Mouse (Mus musculus) heart, postnatal 36 days (tissue): Measurements from ENCODE around the gene Lrrc72. TPM values are rescaled to one million over a fixed set of nuclear protein-coding genes. Genes with fewer than 3 reads are reported as not detected.

ENCODE experiments used
- DNase-seq, 2 experiments: peaks; one replicate each; pipeline ENCODE4 v3.0.0; 2021 to 2022
- intact Hi-C: fragments of 180-260 bp; cut with DNase I; formaldehyde crosslinking; loops from one replicate; pipeline ENCODE4 v1.15.1; 2025
- total RNA-seq, 2 experiments: library from RNA; stranded (reverse); gene quantifications; 2 replicates each; pipeline ENCODE4 v1.2.3; 2021

The Lrrc72 gene
- total RNA-seq, 2 experiments from 2014 or later, result not detected

DNA sequence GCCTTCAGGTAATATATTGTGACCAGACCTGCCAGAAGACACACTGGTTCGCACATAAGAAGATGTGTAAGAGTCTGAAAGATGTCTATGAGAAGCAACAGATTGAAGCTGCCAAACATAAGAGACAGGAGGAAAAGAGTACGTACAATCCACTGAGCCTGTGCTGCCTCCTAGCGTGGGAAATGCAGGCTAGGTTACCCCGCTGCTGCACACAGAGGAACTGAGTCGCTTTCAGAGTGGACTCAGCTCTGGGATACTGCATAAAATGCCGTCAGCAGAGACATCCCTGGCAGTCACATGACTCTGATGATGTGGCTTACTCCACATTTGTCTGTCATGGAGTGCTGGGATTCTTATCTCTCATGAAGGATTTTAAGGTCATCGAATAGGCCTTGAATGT lies 58.2 kb downstream of the Lrrc72 start:
- intact Hi-C loops, result no loop called here
- DNase-seq, result no peak

DNA sequence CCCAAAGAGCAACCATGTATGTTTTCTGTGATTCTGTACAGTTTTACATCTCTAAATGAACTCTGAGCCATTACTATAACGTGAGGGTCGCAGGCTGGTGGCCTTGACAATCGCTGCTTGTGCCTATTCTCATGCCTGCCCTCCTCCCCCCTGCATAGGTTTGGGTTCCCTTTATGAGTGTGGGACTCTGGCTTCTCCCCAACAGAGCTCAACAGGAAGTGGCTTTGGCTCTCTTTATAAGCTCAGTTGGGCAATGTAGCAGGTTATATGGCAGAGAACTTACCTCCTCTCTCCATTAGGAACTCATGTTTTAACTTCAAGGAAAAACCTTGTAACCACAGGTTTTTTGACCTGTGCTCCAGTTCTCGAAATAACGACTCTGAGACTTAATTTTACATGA lies 62.9 kb downstream of the Lrrc72 start:
- intact Hi-C loops, result no loop called here
- no peak for DNase-seq

DNA sequence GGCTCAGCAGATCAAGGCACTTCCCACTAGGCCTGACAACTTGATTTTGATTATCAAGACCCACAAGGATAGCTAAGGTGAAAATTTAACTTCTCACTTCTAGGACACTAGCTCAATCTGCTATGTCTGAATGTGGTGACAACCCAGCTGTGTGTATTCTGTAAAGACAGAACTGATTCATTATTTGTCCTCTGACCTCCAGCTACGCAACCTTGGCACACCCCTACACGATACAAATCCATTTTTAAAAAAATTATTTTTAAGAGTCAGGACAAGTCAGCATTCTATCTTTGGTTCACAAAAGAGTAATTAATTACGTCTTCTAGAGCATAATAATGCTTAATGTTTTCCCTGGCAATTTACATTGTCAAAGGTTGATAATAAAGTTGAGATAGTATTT lies 63.6 kb downstream of the Lrrc72 start:
- intact Hi-C loops, result loop anchor here (10.0 kb wide), 1 partner anchor 295 kb away; no protein-coding TSS in a partner anchor
- no peak for DNase-seq

DNA sequence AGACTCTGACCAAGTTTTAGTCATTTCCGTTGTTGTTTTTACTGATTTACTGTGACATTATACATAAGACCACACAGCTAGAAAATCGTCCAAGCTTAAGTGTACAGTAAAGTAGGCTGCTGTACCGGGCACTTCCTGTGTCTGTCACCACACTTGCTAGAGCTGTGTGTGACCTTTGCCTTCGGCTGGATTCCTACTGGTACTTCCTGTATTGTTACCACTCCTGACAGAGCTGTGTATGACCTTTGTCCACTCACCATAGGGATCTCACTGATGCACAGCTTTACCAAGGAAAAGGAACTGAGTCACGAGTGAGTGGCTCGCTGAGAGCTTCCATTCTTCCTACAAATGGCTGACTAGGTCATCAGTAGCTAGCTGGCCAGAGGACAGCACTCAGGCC lies 66.1 kb downstream of the Lrrc72 start:
- DNase-seq, result no peak
- intact Hi-C loops, result loop anchor here (10.0 kb wide), 1 partner anchor 292 kb away; no protein-coding TSS in a partner anchor

DNA sequence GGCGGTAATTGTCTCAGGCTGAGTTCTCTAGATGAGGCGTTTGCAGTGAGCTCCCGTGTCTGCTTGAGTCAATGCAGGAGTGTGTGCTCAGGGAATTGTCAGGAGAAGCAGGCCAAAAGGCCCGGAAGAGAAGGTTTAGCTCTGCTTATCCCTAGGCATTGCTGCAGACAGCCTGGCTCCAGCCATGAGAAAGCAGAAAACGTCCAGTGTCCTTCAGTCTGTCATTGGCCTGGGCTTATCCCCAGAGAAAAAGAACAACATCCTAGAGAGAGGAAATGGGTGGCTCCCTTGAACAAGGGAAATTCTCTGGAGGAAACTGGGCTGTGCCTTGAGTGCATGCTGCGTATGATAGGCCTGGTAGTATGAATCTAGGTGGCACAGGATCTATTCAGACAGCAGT lies 70.6 kb downstream of the Lrrc72 start:
- intact Hi-C loops, result loop anchor here (10.0 kb wide), 1 partner anchor 288 kb away; no protein-coding TSS in a partner anchor
- peak; percentile 25 to 49 for DNase-seq

DNA sequence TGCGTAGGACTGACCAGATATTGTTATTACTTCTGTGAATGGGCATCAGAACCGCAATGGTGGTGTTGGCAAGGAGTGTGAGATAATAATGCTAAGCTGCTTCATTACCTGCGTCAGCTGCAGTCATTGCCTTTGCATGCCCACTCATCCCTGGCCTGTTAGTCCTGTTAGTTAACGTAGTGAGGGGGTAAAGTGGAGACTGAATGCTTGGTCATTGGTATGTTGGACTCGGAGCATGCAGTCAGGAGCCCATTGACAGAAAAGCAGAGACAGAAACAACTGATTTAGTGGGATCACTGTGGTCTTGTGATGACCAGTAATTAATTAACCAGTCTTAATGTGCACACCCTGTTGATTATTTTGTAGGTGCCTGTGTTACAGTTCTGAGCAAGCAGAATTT lies 76.0 kb downstream of the Lrrc72 start:
- intact Hi-C loops, result no loop called here
- no peak for DNase-seq

DNA sequence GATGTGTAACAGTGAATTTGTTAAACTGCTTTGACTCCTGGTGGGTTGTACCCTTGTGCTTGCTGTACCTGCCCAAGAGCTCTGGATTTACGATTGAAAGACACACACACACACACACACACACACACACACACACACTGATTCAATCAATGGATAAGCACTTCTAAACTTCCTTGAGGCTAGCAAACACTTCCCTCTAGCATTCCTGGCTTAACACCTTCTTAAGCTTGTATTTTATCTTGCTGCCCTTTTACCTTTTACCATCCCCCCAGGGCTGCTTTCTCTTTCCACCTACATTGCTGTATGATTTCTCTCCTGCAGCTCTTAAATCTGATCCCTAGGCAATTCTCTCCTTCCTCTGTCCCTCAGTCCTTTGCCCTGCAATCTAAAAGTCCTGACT lies 87.9 kb downstream of the Lrrc72 start:
- DNase-seq, result no peak
- intact Hi-C loops, result no loop called here

DNA sequence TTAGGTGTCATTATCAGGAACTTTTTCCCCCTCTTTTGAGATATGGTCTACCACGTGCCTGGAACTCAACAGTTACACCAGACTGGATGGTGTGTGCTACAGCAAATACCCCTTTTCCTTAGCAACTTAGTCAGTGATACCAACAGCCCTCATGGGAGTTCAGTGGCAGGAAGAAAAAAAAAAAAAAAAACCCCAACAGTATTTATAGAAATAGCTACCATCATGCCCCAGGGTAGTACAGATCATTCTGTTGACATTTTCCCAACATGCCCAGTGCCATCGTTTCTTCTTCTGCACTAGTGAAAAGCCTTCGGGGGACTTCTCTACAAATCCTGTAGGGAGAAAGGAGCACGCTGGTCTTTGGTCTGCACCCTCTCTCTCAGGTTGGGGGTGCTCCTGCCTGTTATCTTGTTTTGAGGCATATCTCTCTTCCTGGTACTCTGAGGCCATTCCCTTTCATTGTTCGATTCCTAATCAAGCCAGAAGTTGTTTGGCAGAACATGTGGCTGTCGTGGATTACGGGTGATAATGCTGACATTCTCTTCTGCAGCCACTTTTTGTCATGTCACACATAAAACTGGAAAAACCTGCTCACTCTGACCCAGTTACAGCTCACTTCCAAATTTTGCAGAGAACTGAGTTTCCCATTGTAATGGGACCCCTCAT lies 88.9 kb downstream of the Lrrc72 start:
- intact Hi-C loops, result no loop called here
- no peak for DNase-seq

Other genes starting within 250 kb of the Lrrc72 start
- gene Tspan13, start 210.9 kb downstream of the Lrrc72 start, total RNA-seq, result 10 to 100 TPM; 47.2 to 57.1 TPM
- 10 to 100 TPM; 14.5 to 17.2 TPM for gene Ankmy2, start 96.3 kb downstream of the Lrrc72 start, total RNA-seq
- gene Bzw2, start 95.3 kb downstream of the Lrrc72 start, total RNA-seq, result 100 to 1,000 TPM; 170 to 180 TPM
- gene Sostdc1, start 60.7 kb upstream of the Lrrc72 start, total RNA-seq, result under 1 TPM; 0.39 to 0.43 TPM
- gene Ispd, start 128.1 kb upstream of the Lrrc72 start, total RNA-seq, result 1 to 10 TPM; 4.6 to 5.8 TPM
- gene D630036H23Rik, start 128.8 kb upstream of the Lrrc72 start, total RNA-seq, result under 1 TPM; 0.95 to 0.97 TPM